Mouse (Mus musculus): ENCODE measurements around the gene Mapk1.

Gene Mapk1

DNA sequence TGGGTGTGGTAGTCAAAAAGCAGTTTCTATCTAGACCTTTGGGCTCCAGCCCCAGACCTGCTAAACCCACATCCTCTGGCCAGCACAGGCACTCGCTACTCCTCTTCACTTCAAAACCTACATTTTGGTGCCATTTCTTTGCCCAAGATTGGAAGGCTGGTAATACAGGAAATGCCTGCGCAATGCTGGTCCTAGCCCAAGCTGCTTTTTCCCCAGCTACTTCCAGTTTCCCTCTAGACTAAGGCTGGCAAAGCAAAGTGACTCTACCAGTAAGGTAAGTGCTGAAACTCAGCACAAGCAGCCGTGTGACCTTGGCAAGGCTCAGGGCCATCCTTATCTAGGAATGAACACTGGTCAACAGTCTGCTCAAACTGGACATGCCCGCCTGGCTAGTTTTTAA lies 102.5 kb downstream of the Mapk1 start:
- DNase-seq (ENCODE audit: low read depth, low spot score) = no peak

DNA sequence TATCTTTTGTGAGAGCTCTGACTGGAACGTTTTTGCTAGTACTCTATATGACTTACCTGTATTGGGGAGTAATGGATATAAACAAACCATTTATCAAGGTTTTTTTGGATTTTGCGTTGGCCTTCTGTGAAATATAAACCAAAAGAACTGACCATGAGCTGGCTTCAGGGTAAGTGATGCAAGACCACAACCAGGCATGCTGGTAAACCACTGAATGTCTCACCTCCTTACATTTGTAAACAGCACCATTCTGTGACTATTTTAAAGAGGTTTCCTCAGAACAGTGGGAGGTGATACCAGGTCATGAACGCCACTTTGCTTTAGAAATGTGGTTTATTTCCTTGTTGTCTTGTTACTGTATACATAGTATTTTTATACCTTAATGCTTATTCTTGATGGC lies 103.1 kb downstream of the Mapk1 start:
- no peak for DNase-seq (ENCODE audit: low read depth, low spot score)

DNA sequence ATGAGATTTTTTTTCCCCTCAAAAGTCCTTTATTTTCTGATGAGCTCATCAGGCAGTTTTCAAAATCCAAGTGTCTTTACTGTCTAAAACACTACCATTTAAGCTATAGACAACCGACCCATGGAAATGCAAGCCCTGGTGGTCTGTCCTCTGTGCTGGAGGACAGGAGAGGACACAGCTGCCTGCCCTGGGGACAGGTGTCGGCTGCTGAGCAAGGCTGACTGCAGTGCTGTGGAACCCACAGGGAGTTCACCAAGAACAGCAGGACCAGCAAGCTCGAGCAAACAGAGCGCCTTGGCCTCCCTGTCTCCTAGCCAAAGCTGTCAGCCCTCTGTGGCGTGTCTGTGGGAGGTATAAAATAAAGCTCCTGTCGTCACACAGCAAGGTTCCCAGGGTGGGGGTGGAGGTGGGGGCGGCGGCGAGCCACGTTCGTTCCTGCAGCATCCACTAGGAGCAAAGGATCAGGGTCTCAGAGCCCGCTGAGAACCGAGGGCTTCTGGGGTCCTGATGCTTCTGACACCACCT lies 103.5 kb downstream of the Mapk1 start:
- DNase-seq (ENCODE audit: low read depth, low spot score) = no peak

DNA sequence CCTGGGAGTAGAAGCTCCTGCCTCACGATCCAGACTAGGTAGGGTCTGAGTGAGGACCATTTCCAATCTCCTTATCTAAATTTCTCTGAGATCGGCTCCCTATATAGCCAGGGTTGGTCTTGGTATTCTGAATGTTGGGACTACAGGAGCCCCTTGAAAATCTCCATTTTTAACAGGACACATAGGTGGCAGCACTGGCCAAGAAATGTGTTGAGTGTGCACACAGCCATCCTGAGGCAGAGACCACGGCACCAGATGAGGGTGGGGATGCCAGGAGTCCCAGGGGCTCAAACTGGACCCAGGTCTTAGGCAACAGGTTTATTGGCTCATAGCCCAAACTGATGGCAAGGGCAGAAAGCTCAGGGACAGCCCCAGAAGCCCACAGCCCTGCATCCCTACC lies 105.2 kb downstream of the Mapk1 start:
- no peak for DNase-seq (ENCODE audit: low read depth, low spot score)

DNA sequence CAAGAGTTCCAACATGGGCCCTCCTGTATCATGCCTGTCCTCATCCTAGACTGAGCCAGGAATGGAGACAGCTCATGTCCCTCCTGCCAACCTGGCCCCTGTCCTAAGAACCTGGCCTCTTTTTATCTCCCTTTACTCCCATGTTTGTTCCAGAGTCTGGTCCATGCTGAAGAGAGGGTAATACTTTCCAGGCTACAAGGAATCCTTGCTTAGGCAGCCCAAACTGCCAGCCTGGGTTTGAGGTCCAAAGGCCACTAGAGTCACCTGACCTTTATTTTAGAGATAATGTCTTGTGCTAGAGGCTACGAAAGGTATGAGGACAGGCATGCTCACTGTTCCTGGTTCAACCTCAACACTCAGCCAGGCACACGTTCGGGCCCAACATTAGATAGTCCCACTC lies 113.8 kb downstream of the Mapk1 start:
- no peak for DNase-seq (ENCODE audit: low read depth, low spot score)
